Mouse (Mus musculus) heart, adult 2 months (tissue): ENCODE results near the gene Arhgap19. TPM values are rescaled to one million over a fixed set of nuclear protein-coding genes. Genes with fewer than 3 reads are reported as not detected.

Experiments
- DNase-seq, 2 experiments: peaks; one replicate each; pipeline ENCODE4 v3.0.0; 2021
- H3K27ac ChIP-seq: fragments of 200-600 bp; 2 replicates; pipeline ENCODE4 v1.8.1; 2022
- H3K27me3 ChIP-seq: fragments of 200-500 bp; 2 replicates; pipeline ENCODE4 v1.6.1; 2012; ENCODE audit warnings: mild to moderate bottlenecking, low read length, inconsistent platforms, mixed read lengths; ENCODE audit not compliant: control insufficient read depth, insufficient read depth
- H3K36me3 ChIP-seq: fragments of 200-500 bp; 2 replicates; pipeline ENCODE4 v1.6.1; 2012; ENCODE audit warnings: low read length, inconsistent platforms; ENCODE audit not compliant: control insufficient read depth, insufficient read depth
- H3K4me1 ChIP-seq: fragments of 200-500 bp; 2 replicates; pipeline ENCODE4 v1.6.1; 2011; ENCODE audit warnings: low read length; ENCODE audit not compliant: control insufficient read depth, insufficient read depth
- H3K4me3 ChIP-seq: fragments of 200-600 bp; 2 replicates; pipeline ENCODE4 v1.8.1; 2022
- H3K79me2 ChIP-seq: fragments of 200-500 bp; replicated peaks from 2 replicates; pipeline ENCODE4 v1.6.1; 2012; ENCODE audit warnings: mild to moderate bottlenecking, inconsistent platforms, low read length, moderate library complexity, mixed read lengths; ENCODE audit not compliant: control insufficient read depth, insufficient read depth
- H3K9ac ChIP-seq: fragments of 200-500 bp; 2 replicates; pipeline ENCODE4 v1.6.1; 2012; ENCODE audit warnings: low read depth, mild to moderate bottlenecking, control low read depth, inconsistent platforms, low read length, mixed read lengths
- CTCF ChIP-seq: fragments of 200-600 bp; IDR thresholded peaks from 2 replicates; pipeline ENCODE4 v1.8.1; 2022; ENCODE audit warnings: antibody characterized with exemption, mild to moderate bottlenecking, moderate library complexity
- EP300 ChIP-seq: fragments of 200-500 bp; IDR thresholded peaks from 2 replicates; pipeline ENCODE4 v1.6.1; 2011; ENCODE audit warnings: low read depth, low read length, control low read depth; ENCODE audit not compliant: insufficient read depth
- POLR2A ChIP-seq: fragments of 200-500 bp; IDR thresholded peaks from 2 replicates; pipeline ENCODE4 v1.6.1; 2011; ENCODE audit warnings: mild to moderate bottlenecking, low read depth, low read length, control low read depth; ENCODE audit not compliant: insufficient read depth
- WGBS: fragments of 180-500 bp; shearing (Covaris S2); methylation state at CpG from one replicate; pipeline ENCODE4 v1.1.7; 2018; 5-methylcytosine and 5-hydroxymethylcytosine counted together
- intact Hi-C: fragments of 180-260 bp; cut with DNase I; formaldehyde crosslinking; loops from one replicate; pipeline ENCODE4 v1.15.1; 2025
- polyA plus RNA-seq: library from polyadenylated mRNA; depleted of rRNA; stranded (reverse); fragments of >200 nt; gene quantifications from 2 replicates; pipeline ENCODE4 v1.2.3, GENCODE M21; 2012
- total RNA-seq, 2 experiments: library from RNA; stranded (reverse); gene quantifications; 2 replicates each; pipeline ENCODE4 v1.2.3; 2021

The Arhgap19 gene
- total and polyA plus RNA-seq, 3 experiments: 1.4 to 2.0 (median 1.7) TPM

GRCm38 (mm10) chr19:41847091-41847581 lies 45.3 kb upstream of the Arhgap19 start:
- TF ChIP-seq POLR2A (no peak), CTCF (no peak), EP300 (no peak)
- peak overlapping the region; percentile 88 for H3K9ac ChIP-seq
- H3K27ac ChIP-seq: peak overlapping the region; percentile 99
- H3K4me3 ChIP-seq: peak overlapping the region; percentile 81
- peaks cover 4% of the 10 kb centered on the region for H3K4me1 ChIP-seq
- intact Hi-C loops: loop anchor here (2.0 to 5.0 kb wide), 2 partner anchors 65 to 68 kb away; partner anchors contain the start of gene Pgam1
- WGBS: 0% methylated on average over 64 of the region's 64 CpGs
- no peaks in the 10 kb centered on the region for H3K79me2 ChIP-seq
- no peaks in the 10 kb centered on the region for H3K27me3 ChIP-seq
- peak; percentile 63 to 73 for DNase-seq
- no peaks in the 10 kb centered on the region for H3K36me3 ChIP-seq

DNA sequence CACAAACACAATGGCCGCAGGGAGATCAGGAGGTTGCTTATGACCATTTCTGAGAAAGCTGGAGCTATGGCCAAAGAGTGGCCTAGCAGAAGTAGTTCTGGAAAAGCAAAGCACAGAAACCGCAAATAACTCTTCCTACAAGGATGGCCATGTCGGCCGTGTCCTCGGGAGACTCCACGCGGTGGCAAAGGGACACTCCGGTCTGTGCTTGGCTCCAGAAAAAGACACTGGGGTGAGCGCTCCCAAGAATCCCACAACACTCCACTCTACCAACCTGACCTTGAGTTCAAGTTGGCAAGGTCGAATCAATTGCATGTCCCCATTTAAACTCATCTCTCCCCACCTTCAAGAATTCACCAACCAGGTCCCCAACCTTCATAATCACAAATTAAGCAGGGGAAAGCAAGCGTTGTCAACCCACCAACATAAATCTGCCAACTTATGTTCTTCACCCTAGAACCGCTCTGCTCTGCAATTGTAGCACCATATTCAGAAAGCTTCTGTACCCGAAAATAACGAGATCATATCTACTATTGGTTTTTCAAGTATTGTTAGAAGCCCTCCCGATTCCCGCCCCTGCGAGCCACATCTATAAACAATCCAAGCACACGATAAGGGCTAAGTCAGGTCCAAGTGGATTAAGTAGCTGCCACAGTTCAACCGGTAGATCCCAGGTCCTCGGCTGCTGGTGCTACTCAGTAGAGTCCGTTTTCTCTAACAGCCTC lies 44.7 kb upstream of the Arhgap19 start:
- Histone ChIP-seq H3K27ac (peak overlapping the region; percentile 99), H3K36me3 (no peaks in the 10 kb centered on the region), H3K4me1 (peaks cover 4% of the 10 kb centered on the region), H3K9ac (peak overlapping the region; percentile 88), H3K79me2 (no peaks in the 10 kb centered on the region), H3K4me3 (peak overlapping the region; percentile 81), H3K27me3 (no peaks in the 10 kb centered on the region)
- peak; percentile 42 for TF ChIP-seq CTCF
- TF ChIP-seq EP300: 0 out of 2 replicates have a peak, but pooled peaks have one; percentile 31
- TF ChIP-seq POLR2A: no peak
- 15% methylated on average over 21 of the region's 21 CpGs for WGBS
- intact Hi-C loops: loop anchor here (2.0 to 5.0 kb wide), 2 partner anchors 66 to 68 kb away; partner anchors contain the start of gene Pgam1
- peak; percentile 37 to 38 for DNase-seq

DNA sequence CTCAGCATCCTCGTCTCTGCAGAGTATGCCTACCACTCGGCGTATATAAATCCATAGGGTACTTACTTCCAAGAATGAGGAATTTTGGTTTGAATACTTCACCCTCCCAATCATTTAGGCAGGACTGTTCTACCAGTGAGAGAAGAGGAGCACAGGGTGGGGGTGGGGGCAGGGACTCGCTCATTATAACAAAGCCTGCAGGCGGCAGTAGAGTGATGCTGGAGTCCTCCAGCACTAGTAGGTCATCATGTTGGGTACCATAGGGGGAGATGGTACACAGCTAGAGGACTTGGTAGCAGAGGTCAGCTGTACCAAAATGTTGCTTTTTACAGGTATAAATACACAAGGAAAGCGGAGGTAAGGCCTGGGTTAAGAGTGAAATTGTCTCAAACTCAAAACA lies 42.5 kb upstream of the Arhgap19 start:
- WGBS: 89% methylated on average over 6 of the region's 6 CpGs
- intact Hi-C loops: no loop called here
- H3K9ac ChIP-seq: no peak overlapping the region
- H3K36me3 ChIP-seq: no peaks in the 10 kb centered on the region
- H3K4me3 ChIP-seq: no peak overlapping the region
- H3K27ac ChIP-seq: no peak overlapping the region
- TF ChIP-seq EP300: no peak
- no peak for TF ChIP-seq CTCF
- TF ChIP-seq POLR2A: no peak
- H3K27me3 ChIP-seq: no peaks in the 10 kb centered on the region
- DNase-seq: no peak
- no peaks in the 10 kb centered on the region for H3K79me2 ChIP-seq
- peaks cover 4% of the 10 kb centered on the region for H3K4me1 ChIP-seq

DNA sequence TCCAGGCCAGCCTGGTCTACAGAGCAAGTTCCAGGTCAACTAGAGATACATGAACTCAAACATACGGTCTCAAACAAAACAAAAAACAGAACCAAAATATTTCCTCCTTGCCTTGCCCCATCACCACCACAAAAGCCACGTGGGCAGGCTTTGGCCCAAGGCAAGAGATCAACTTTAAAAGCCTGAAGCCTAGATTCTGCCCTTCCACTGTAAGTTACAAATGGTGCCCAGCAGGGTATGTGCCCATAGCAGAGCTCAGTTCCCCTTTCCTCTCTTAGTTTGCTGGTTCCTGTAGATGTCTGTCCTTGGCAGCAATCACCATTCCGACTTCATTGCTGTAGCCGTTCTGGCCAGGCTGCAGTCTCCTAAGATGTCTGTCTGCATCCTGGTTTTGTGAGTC lies 40.9 kb upstream of the Arhgap19 start:
- no peak overlapping the region for H3K27ac ChIP-seq
- peaks cover 4% of the 10 kb centered on the region for H3K4me1 ChIP-seq
- DNase-seq: no peak
- 77% methylated on average over 4 of the region's 4 CpGs for WGBS
- no peaks in the 10 kb centered on the region for H3K79me2 ChIP-seq
- H3K4me3 ChIP-seq: no peak overlapping the region
- no peaks in the 10 kb centered on the region for H3K27me3 ChIP-seq
- H3K36me3 ChIP-seq: no peaks in the 10 kb centered on the region
- intact Hi-C loops: no loop called here
- H3K9ac ChIP-seq: no peak overlapping the region
- TF ChIP-seq CTCF (no peak), EP300 (no peak), POLR2A (no peak)

GRCm38 (mm10) chr19:41842196-41842595 lies 40.3 kb upstream of the Arhgap19 start:
- intact Hi-C loops: no loop called here
- Histone ChIP-seq H3K4me3 (no peak overlapping the region), H3K9ac (no peak overlapping the region), H3K79me2 (no peaks in the 10 kb centered on the region), H3K27ac (no peak overlapping the region), H3K36me3 (no peaks in the 10 kb centered on the region), H3K4me1 (peaks cover 4% of the 10 kb centered on the region), H3K27me3 (no peaks in the 10 kb centered on the region)
- 88% methylated on average over 4 of the region's 4 CpGs for WGBS
- DNase-seq: no peak
- no peak for TF ChIP-seq EP300
- TF ChIP-seq POLR2A: no peak
- no peak for TF ChIP-seq CTCF

GRCm38 (mm10) chr19:41841105-41841750 lies 39.4 kb upstream of the Arhgap19 start:
- Histone ChIP-seq H3K4me3 (no peak overlapping the region), H3K79me2 (no peaks in the 10 kb centered on the region), H3K36me3 (no peaks in the 10 kb centered on the region), H3K27me3 (no peaks in the 10 kb centered on the region), H3K4me1 (peaks cover 2% of the 10 kb centered on the region), H3K27ac (no peak overlapping the region), H3K9ac (no peak overlapping the region)
- no peak for DNase-seq
- WGBS: 27% methylated on average over 7 of the region's 7 CpGs
- TF ChIP-seq POLR2A: no peak
- TF ChIP-seq CTCF: no peak
- no peak for TF ChIP-seq EP300
- intact Hi-C loops: no loop called here
